Mouse (Mus musculus) cerebellum, adult (tissue): ENCODE measurements around the gene Tango2.
A peak's percentile ranks its signal among the peaks of the same experiment; 100 is the strongest.
"Not testable (repeated sequence)": the region's sequence is repeated elsewhere in the genome, so short reads cannot be mapped to it uniquely, and the experiment has no call there.

Experiments
- ATAC-seq: cut with Nextera tagmentation; 2 replicates; pipeline ENCODE4 v1.9.2; 2017; ENCODE audit warnings: mild to moderate bottlenecking, moderate library complexity, mixed read lengths; ENCODE audit not compliant: insufficient number of reproducible peaks, low FRiP score, low TSS enrichment

Gene Tango2

DNA sequence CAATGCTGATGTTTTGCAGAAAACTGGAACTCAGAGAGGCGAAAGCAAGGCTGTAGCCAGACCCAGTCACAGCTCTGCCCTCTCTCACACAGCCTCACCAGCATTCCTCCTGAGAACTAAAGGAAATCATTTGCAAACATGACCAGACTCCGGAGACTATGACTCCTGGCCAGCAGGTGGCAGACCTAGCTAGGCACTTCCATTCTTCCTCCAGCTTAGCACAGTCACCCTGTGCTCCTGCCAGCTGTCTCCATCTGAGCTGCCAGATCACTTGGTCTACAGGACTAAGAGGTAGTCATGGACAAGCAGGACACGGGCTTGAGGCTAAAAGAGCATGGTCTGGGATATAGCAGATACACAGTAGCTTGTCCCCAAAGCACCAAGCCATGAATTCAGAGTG is 2.7 kb downstream of the Tango2 start:
- ATAC-seq = peak; percentile 17; the same call in 1 of the 2 replicates

DNA sequence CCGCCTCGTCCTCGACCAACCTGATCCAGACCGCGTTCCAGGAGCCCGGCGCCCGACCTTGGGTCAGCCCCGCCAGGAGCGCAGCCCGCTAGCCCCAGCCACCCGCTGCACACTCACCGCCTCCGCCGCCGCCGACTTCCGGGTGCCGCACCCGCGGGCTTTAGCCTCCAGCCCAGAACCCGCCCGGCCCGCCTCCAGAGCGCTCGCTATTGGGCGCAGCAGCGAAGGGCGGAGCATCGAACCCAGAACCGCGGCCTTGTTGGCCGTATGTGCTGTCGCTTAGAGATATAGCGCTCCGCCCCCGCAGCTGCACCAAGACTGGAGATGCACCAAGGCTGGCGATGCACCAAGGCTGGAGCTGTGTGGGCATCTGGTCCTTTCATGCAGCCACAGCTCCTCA is 4.1 kb downstream of the Tango2 start:
- ATAC-seq = peak; percentile 80

DNA sequence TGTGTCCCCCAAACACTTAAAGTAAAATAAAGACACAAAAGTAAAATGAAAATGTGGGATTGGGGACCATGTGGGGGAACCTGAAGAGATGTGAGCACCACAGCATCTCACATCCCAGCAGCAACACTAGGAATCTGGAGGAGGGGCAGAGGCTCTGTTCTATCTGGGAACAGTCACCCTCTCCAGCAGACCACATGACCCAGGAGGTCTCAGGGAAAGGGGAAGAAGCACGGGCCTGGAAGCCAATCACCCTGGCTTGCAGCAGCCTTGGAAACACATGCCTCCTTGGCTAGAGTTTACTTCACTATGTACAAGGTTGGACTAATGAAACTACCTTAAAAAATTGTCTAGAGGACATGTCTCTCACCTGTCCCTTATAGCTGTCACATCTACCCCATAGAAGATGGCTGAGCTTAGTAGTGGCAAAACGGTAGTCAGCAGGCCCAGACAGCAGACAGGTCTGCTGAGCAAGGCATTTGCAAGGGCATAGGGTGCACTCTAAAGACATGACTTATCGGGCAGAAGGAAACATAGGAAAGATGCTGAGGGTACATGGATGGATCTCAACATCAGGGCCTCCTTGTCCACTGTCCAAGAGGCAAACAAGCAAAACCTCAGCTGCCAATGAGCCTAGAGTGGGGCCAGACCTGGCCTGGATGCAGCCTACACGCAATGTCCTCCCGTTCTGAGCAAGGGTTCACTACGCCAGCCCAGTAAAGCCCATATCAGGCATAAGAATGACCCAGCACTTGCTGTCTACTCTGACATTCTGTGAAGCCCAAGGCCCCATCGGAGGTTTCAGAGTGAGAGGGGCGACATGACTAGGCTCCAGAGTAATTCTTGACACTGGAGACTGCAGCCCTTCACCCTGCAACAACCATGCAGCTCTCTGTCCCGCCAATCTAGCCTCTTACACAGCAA is 5.0 kb downstream of the Tango2 start:
- ATAC-seq = no peak

DNA sequence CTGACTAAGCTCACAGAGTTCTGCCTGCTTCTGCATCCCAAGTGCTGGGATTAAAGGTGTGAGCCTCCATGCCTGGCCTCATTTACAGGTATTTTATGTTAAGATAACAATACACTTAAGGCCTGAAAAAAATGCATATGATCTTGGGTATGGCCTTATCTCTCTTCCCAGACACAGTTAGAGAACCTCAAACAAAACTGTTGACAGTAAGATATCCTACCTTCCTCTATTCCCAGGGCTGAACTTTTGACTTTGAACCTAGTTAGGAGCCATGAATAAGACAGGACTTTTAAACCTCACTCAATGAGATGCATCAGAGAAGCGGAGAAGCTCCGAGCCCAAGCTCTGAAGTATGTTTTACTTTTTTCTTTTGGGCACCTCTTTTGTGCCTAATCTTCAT is 5.8 kb downstream of the Tango2 start:
- no peak for ATAC-seq

DNA sequence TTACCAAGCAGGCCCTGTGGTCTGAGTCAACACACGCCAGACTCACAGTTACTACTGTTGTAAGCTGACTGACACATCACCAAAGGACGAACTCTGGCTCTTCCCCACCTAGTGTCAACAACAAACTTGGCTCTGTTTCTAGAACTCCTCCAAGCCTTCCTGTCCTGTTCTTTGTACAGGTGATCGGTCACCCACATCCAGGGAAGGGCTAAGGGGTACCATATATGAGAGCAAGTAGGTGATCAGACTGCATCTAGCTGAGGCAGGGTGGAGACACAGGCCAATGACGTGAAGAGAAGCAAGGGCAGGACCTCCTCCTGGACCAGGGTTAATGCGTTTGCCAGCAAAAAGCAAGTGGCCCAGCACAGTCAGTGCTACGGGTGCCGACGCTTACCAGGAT is 6.3 kb downstream of the Tango2 start:
- ATAC-seq = no peak

DNA sequence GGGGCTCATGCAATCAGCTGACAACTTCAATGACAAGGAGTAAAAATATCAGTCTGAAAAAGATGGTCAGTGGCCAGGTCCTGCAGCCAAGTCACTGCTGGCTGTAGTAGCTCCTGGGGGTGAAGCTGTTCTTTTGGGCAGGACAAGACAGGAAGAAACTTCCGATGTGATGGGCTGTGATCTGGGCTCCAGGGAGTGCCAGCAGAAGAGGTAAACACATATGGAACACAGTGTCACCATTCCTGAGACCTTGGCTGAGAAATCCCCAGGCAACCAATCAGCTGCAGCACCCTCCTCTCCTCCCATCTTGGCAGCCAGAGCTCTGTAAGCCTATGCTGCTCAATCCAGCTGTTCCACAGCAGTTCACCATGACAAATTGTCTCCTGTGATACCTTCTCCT is 8.0 kb downstream of the Tango2 start:
- ATAC-seq = no peak

DNA sequence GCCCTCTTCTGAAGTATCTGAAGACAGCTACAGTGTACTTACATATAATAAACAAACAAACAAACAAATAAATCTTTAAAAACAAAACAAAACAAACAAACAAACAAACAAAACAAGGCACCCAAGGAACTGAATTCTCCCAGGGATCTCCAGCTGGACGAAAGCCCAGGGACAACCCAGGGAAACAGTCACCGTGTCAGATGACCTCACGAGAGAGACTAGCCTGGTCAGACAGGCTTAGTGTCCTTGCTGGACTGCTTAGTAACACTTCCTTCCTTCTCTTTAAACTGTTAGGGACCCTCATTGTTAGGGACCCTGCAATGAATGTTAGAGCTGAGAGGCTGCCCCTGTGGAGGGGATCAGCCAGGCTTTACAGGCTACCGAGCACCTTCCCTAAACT is 10.6 kb downstream of the Tango2 start:
- no peak for ATAC-seq

DNA sequence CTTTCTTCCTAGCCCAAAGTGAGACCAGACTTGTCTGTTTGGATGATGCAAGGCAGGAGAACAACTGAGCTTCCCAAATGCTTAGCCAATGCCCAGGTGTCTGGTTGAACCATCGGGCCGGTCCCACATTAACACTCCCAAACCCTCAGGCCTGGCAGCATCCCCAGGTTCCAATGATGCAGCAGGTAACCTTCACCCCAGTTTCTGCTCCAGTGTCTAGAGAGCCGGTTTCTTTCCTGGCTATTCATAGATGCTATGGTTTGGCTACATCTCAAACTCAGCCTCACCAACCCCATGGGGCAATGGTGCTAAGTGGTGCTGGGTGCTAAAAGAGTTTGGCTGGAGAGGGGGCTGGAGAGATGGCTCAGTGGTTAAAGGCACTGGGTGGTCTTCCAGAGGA is 11.9 kb downstream of the Tango2 start:
- no peak for ATAC-seq

DNA sequence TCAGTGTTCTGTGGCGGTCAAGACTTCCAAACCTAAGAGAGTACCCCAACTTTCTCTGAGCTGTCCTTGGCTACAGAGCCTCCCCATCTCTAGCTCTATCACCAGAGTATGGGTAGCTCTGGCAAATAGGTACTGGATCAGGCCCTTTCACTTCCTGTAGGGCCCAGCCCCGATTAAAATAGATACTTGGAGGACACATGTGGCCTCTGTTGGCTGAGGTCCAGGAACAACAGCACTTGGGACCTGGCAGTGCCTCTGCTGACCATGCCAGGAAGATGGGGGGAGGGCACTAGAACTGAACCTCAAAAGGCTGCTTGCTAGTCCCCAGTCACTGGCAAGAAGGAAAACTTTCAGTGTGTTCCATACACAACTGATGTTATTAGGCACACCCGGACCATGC is 13.9 kb downstream of the Tango2 start:
- ATAC-seq = no peak

DNA sequence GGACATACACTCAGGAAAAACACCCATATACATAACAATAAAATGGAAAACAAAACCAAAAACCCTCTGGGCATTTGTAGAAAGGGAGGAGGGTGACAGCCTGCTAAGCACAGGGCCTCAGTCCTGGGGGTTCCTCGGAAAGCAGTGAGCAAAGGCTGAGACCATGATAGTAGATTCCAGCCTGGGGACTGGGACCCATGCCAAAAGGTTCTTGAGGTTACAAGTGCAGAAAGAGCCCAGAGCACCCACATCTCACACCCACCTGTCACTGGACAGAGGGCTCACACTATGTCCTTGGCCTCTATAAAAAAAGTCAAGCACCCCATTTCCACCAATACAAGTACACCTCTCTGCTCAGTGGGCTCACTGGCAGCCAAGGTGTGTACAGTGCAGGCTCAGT is 19.4 kb downstream of the Tango2 start:
- no peak for ATAC-seq

DNA sequence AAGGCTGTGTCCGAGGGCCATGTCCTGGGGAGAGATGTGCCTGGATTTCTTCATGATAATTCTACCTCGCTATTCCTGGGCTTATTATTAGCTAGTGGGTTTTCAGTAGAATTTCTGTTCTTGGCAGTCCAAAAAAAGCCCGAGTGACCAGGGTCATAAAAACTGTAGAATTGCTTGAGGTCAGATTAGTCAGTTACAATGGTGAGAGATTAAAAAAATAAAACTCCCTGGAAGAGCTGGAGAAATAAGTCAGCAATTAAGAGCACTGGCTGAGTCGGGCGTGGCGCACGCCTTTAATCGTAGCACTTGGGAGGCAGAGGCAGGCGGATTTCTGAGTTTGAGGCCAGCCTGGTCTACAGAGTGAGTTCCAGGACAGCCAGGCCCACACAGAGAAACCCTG is 20.0 kb downstream of the Tango2 start:
- no peak for ATAC-seq

DNA sequence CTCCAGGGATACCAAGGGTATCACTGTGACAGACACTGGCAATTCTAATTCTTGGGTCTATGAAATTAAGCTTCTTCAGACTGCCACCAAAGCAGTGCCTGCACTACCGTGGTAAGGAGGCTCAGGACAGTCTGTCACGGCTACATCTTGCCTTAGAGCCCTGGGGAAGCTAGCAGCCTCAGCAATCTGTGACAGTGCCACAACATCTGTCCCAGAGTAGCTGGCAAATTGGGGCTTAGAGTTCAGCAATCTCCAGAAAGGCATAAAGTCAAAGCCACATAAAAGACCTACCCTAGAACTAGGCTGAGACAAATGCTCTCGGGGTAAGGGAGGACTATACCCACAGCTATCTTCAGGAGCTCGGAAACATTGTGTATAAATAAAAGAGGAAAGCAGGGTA is 22.2 kb downstream of the Tango2 start:
- ATAC-seq = no peak

DNA sequence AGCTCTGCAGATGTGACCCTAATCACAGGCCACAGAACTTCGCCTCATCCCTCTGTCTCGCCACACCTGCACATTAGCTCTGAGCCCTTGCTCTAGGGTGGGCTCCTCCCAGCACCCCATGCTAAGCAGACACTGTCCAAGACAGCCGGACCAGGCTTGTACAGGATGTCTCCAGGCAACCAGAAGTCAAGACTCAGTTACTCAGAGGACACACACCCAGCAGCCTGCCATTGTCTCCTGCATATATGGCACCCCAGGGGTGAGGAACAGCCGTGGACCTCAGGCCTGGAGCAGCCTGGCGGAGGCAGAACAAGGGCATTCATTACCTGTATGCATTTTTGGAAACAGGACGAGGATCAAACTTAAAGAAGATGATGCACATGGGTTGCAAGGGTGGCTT is 23.9 kb downstream of the Tango2 start:
- no peak for ATAC-seq

DNA sequence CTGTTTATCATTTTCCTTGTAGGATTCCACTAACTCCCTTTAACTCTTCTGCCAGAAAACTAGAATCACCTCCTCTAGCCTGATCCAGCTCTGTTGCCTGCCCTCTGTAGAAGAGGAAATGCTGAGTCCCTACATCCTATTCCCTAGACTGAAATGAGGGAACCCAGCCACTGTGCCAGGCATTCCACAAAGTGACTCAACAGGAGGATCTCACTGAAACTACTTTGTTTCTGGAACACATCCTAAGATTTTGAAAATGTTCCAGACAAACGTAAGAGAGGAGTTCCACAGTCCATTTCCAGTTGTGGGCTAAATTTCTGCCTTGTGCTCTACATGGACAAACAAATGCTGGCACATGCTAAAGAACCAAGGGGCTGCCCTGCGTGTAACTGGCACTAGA is 24.4 kb downstream of the Tango2 start:
- ATAC-seq = no peak

DNA sequence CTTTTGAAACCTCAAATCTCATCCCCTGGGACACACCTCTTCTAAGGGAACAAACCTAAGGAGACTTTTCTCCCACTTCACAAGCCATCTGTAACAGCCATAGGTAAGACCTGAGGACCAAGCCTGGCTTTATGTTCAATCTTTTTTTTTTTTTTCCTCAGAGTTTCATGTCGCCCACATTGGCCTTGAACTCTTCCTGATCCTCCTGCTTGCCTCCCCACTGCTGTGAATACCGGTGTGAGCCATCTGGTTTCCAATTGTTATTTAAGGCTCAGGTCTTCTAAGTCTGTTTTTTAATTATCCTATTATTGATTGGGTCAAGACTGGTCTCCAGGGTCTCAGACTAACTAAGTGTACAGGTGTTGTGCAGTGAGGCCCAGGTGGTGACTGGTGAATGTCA is 26.5 kb downstream of the Tango2 start:
- ATAC-seq = no peak

DNA sequence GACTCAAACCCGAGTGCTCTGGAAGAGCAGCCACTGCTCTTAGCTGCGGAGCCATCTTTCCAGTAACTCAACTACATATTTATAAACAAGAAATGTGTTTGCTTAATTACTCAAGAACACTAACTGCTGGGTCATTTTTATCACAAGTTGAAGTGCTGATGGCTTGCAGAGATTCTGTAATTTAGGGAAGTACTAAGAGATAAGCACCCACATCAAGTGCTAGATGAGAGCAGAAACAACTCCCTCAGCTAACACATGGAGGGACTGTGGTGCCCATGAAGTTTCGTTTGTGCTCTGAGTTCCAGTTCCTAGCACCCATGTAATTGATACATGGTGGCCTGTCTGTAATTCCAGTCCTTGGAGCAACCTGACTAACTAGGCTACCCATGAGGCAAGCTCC is 28.9 kb downstream of the Tango2 start:
- no peak for ATAC-seq

DNA sequence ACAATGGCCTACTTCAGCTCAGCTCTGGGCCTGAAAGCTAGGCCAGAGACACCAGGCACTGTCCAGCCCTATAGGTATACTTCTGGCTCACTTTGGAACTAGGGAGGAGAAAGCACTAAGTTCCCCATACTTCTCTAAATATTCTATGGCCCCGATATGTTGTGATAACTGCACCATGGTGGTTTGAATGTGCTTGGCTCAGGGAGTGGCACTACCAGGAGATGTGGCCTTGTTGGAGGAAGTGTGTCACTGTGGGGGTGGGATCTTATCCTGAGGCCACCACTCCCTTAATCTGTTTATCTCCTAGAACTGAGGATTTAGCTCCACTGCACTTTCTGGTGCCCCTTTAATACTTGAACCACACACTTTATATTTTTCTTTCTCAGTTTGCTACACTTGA is 39.7 kb downstream of the Tango2 start:
- ATAC-seq = no peak

DNA sequence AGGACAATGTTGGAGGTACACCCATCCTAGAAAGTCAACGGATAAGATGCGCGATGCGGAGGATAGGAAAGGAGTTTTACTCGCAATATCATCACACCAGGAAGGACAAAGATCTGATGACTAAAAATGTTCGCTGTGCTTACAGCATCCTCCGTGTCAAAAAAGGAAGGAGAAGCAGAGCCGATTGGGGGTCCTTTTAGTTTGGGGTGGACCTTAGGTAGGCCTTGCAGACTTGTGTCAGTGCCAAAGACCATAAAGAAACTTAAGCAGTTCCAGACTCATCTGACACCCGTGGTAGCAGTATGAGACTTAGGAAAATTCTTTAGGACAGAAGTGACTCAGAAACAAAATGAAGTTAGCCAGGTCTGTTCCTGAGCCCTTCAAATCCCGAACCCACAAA is 58.3 kb downstream of the Tango2 start:
- not testable (repeated sequence) for ATAC-seq

DNA sequence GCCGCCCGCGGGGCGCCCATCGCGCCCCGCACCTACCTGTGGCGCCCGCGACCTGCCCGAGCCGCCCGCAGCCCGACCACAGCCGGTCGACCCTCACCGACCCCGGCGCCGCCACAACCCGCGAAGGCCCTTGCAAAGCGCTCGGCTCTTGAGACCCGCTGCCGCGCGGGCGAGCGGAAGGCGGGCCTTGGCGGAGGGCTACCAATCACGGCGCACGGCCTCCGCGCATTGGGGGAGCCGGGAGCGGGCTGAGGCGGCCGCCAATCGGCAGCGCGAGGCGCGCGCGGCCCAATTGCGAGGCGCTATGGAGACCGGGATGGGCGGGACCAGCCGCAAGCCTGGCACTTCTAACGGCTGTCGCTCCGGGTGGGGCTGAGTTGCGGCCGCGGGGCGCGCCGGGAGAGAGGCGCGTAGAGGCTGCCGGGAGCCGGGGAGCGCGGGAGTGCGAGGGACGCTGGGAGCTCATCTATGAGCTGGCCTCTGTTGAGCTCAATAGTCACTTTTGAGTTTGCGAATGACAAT is 58.8 kb downstream of the Tango2 start, which contains the start of gene Dgcr8:
Gene Dgcr8, minus strand, starts transcription at position 180 of the 522 bp plus-strand sequence.
- peak; percentile 99 for ATAC-seq

DNA sequence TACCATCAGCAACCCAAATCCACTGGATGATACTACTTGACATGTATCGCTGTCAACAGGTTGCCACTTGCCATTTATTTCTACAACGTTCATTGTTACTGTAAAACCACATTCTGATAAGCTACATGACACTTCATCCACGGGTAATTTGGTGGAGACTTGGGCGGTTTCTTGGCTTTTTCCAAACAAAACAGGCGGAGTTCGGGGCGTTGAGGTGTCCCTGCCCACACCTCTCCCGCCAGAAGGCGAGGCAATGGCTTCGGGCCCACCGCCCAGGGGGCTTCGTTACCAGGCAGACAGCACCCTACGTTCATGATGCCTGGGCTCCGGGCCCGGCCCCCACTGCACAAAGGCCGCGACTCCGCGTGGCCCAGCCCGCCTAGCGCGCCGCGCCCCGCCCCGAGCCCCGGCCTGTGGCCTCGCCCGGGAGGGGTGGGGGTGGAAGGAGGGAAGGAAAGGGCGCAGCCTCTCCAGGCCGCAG is 59.3 kb downstream of the Tango2 start:
- ATAC-seq = peak; percentile 83

DNA sequence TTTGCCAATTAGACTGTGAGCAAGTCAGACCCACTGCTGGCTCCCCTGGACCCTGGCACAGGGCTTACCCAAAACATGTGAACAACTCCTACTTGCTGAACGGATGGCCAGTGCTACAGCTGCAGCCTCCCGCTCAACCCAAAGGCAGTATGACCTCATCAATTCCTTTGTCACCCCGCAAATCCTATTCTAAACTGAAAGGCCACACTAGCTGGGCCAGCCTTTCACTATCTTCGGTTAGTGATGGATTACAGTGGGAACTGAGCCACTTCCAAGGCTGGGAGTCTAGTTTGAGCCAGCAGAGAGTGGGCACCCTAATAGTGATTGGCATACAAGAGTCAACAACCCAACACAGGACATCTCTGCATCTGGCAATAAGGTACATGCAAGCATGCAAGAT is 59.7 kb downstream of the Tango2 start:
- ATAC-seq = no peak

DNA sequence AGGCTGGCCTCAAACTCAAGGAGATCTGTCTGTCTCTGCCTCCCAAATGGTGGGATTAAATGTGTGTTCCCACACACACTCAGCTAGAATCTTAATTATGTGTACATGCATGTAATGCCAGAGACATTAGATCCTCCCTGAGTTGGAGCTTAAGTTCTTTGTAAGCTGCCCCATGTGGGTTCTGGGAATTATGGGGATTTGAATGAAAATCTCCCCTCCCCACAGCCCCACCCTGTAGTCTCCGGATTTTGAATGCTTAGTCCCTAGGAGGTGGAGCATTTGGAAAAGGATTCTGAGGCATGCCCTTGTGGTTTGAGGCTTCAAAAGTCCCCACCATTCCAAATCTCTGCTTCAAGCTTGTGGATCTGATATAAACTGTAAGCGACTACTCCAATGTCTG is 72.7 kb downstream of the Tango2 start:
- no peak for ATAC-seq
